Mouse (Mus musculus) forebrain, embryonic 14.5 days (tissue): ENCODE data around the gene Orc6. TPM values are rescaled to one million over a fixed set of nuclear protein-coding genes. Genes with fewer than 3 reads are reported as not detected.

ENCODE experiments used
- ATAC-seq: fragments of 200-750 bp; cut with Nextera tagmentation; 2 replicates; pipeline ENCODE4 v1.8.0; 2017; ENCODE audit warnings: mild to moderate bottlenecking, moderate library complexity
- DNase-seq: peaks from one replicate; pipeline ENCODE4 v3.0.0-alpha.2; 2015; ENCODE audit warnings: low spot score
- H3K27ac ChIP-seq: fragments of 300-500 bp; sonication (generic); 2 replicates; pipeline ENCODE4 v1.5.1; 2014; ENCODE audit warnings: low read depth, mild to moderate bottlenecking, control low read depth, low read length, moderate library complexity
- H3K27me3 ChIP-seq: fragments of 300-500 bp; sonication (generic); replicated peaks from 2 replicates; pipeline ENCODE4 v1.6.1; 2014; ENCODE audit warnings: low read length, control low read depth, mixed read lengths; ENCODE audit not compliant: control insufficient read depth, insufficient read depth
- H3K36me3 ChIP-seq: fragments of 300-500 bp; sonication (generic); 2 replicates; pipeline ENCODE4 v1.6.1; 2014; ENCODE audit warnings: low read length, control low read depth; ENCODE audit not compliant: control insufficient read depth, insufficient read depth
- H3K4me1 ChIP-seq: fragments of 300-500 bp; sonication (generic); 2 replicates; pipeline ENCODE4 v1.6.1; 2014; ENCODE audit warnings: antibody characterized with exemption, low read length, control low read depth; ENCODE audit not compliant: control insufficient read depth, insufficient read depth
- H3K4me2 ChIP-seq: fragments of 300-500 bp; sonication (generic); 2 replicates; pipeline ENCODE4 v1.6.1; 2014; ENCODE audit warnings: mild to moderate bottlenecking, control low read depth, low read length
- H3K4me3 ChIP-seq: fragments of 300-500 bp; sonication (generic); 2 replicates; pipeline ENCODE4 v1.5.1; 2014; ENCODE audit warnings: low read depth, low read length, control low read depth
- H3K9ac ChIP-seq: fragments of 300-500 bp; sonication (generic); 2 replicates; pipeline ENCODE4 v1.6.1; 2014; ENCODE audit warnings: mild to moderate bottlenecking, low read length, control low read depth, moderate library complexity
- H3K9me3 ChIP-seq: fragments of 300-500 bp; sonication (generic); replicated peaks from 2 replicates; pipeline ENCODE4 v1.6.1; 2016; ENCODE audit warnings: low read length, control low read depth, mixed read lengths; ENCODE audit not compliant: control insufficient read depth
- WGBS: fragments of 180-500 bp; shearing (Covaris S2); extraction: QIAGEN DNeasy Blood & Tissue Kit; methylation state at CpG from one replicate; pipeline ENCODE4 v1.1.7; 2014; 5-methylcytosine and 5-hydroxymethylcytosine counted together
- polyA plus RNA-seq: library from polyadenylated mRNA; unstranded; fragments of >200 nt; fragmentation: Nextera tagmentation; extraction: Ambion mirVana; gene quantifications from 2 replicates; pipeline ENCODE4 v1.2.1, GENCODE M21; 2014

The Orc6 gene
- polyA plus RNA-seq: 101 and 105 TPM in 2 replicates

GRCm38 (mm10) chr8:85299434-85300077, at the start of gene Orc6, which contains the start of gene Vps35:
Orc6 (plus strand) TSS chr8:85299632.
Vps35 (minus strand) TSS chr8:85299802.
- peak; percentile 99 for DNase-seq

GRCm38 (mm10) chr8:85286846-85287245, 12.6 kb upstream of the Orc6 start:
- Histone ChIP-seq H3K4me2 (no peak overlapping the region), H3K4me3 (no peak overlapping the region), H3K27ac (no peak overlapping the region), H3K27me3 (no peaks in the 10 kb centered on the region), H3K4me1 (no peaks in the 10 kb centered on the region), H3K9me3 (no peaks in the 10 kb centered on the region), H3K9ac (no peak overlapping the region), H3K36me3 (peaks cover 60% of the 10 kb centered on the region)
- 93% methylated on average over 1 of the region's 1 CpGs for WGBS
- no peak for ATAC-seq
- no peak for DNase-seq

More at GRCm38 (mm10) chr8:85299434-85300077, at the start of gene Orc6, which contains the start of gene Vps35:
- Histone ChIP-seq H3K36me3 (peaks cover 16% of the 10 kb centered on the region), H3K27me3 (no peaks in the 10 kb centered on the region), H3K27ac (peak within 1 kb of the TSS; percentile 92), H3K9me3 (no peaks in the 10 kb centered on the region), H3K4me2 (peak within 1 kb of the TSS; percentile 86), H3K9ac (peak within 1 kb of the TSS; percentile 88), H3K4me3 (peak within 1 kb of the TSS; percentile 94), H3K4me1 (peaks cover 22% of the 10 kb centered on the region)
- peak; percentile 98 for ATAC-seq
- WGBS: under 1% methylated on average over 63 of the region's 63 CpGs

GRCm38 (mm10) chr8:85298600-85299433, 615 bp upstream of the Orc6 start:
- Histone ChIP-seq H3K4me3 (peak overlapping the region; percentile 94), H3K27ac (peak overlapping the region; percentile 92), H3K4me2 (peak overlapping the region; percentile 86), H3K4me1 (peaks cover 22% of the 10 kb centered on the region), H3K36me3 (peaks cover 17% of the 10 kb centered on the region), H3K9me3 (no peaks in the 10 kb centered on the region), H3K27me3 (no peaks in the 10 kb centered on the region), H3K9ac (peak overlapping the region; percentile 88)
- DNase-seq (peak; percentile 24), ATAC-seq (no peak; the same call in 1 of the 2 replicates)
- under 1% methylated on average over 52 of the region's 53 CpGs for WGBS

- Histone ChIP-seq H3K27ac (no peak overlapping the region), H3K4me3 (no peak overlapping the region), H3K4me1 (peaks cover 22% of the 10 kb centered on the region), H3K4me2 (no peak overlapping the region), H3K9ac (no peak overlapping the region), H3K27me3 (no peaks in the 10 kb centered on the region), H3K36me3 (peaks cover 38% of the 10 kb centered on the region), H3K9me3 (no peaks in the 10 kb centered on the region)
- no peak for ATAC-seq
- DNase-seq: no peak
- 36% methylated on average over 1 of the region's 1 CpGs for WGBS
Observed at GRCm38 (mm10) chr8:85301941-85302340, 2.5 kb downstream of the Orc6 start.

- DNase-seq (no peak), ATAC-seq (no peak)
- Histone ChIP-seq H3K27ac (no peak overlapping the region), H3K36me3 (peaks cover 47% of the 10 kb centered on the region), H3K27me3 (no peaks in the 10 kb centered on the region), H3K9ac (no peak overlapping the region), H3K4me1 (peaks cover 17% of the 10 kb centered on the region), H3K4me3 (no peak overlapping the region), H3K4me2 (no peak overlapping the region), H3K9me3 (no peaks in the 10 kb centered on the region)
- 88% methylated on average over 3 of the region's 3 CpGs for WGBS
Observed at GRCm38 (mm10) chr8:85302931-85303330, 3.5 kb downstream of the Orc6 start.

- WGBS: 84% methylated on average over 5 of the region's 5 CpGs
- Histone ChIP-seq H3K4me3 (no peak overlapping the region), H3K9ac (no peak overlapping the region), H3K27ac (no peak overlapping the region), H3K9me3 (no peaks in the 10 kb centered on the region), H3K36me3 (peaks cover 53% of the 10 kb centered on the region), H3K4me1 (peaks cover 11% of the 10 kb centered on the region), H3K27me3 (no peaks in the 10 kb centered on the region), H3K4me2 (no peak overlapping the region)
- ATAC-seq (no peak), DNase-seq (no peak)
Observed at GRCm38 (mm10) chr8:85303531-85303930, 4.1 kb downstream of the Orc6 start.

- Histone ChIP-seq H3K9me3 (no peaks in the 10 kb centered on the region), H3K36me3 (peaks cover 50% of the 10 kb centered on the region), H3K9ac (no peak overlapping the region), H3K4me3 (no peak overlapping the region), H3K4me1 (no peaks in the 10 kb centered on the region), H3K4me2 (no peak overlapping the region), H3K27ac (no peak overlapping the region), H3K27me3 (no peaks in the 10 kb centered on the region)
- 100% methylated on average over 2 of the region's 2 CpGs for WGBS
- ATAC-seq (no peak), DNase-seq (no peak)
Observed at GRCm38 (mm10) chr8:85308564-85308963, 9.1 kb downstream of the Orc6 start.

GRCm38 (mm10) chr8:85311743-85312142, 12.3 kb downstream of the Orc6 start:
- Histone ChIP-seq H3K27me3 (no peaks in the 10 kb centered on the region), H3K9me3 (no peaks in the 10 kb centered on the region), H3K36me3 (peaks cover 24% of the 10 kb centered on the region), H3K9ac (no peak overlapping the region), H3K27ac (no peak overlapping the region), H3K4me1 (no peaks in the 10 kb centered on the region), H3K4me2 (no peak overlapping the region), H3K4me3 (no peak overlapping the region)
- DNase-seq: peak; percentile 42
- ATAC-seq: no peak

GRCm38 (mm10) chr8:85313036-85313435, 13.6 kb downstream of the Orc6 start:
- Histone ChIP-seq H3K4me2 (no peak overlapping the region), H3K9ac (no peak overlapping the region), H3K27ac (no peak overlapping the region), H3K36me3 (peaks cover 12% of the 10 kb centered on the region), H3K4me1 (no peaks in the 10 kb centered on the region), H3K4me3 (no peak overlapping the region), H3K27me3 (no peaks in the 10 kb centered on the region), H3K9me3 (no peaks in the 10 kb centered on the region)
- 83% methylated on average over 3 of the region's 3 CpGs for WGBS
- DNase-seq: no peak
- no peak for ATAC-seq
